Mouse (Mus musculus) right cerebral cortex, postnatal 14 days (tissue): Measurements from ENCODE around the gene Ptpre.
"Not testable (repeated sequence)": the region's sequence is repeated elsewhere in the genome, so short reads cannot be mapped to it uniquely, and the experiment has no call there.

Experiments
- DNase-seq: peaks from one replicate; pipeline ENCODE4 v3.0.0; 2022

The Ptpre gene

GRCm38 (mm10) chr7:135535908-135536307 lies 1.4 kb upstream of the Ptpre start:
- no peak for DNase-seq

- DNase-seq = peak; percentile 43
These were observed 864 bp downstream of the Ptpre start for GRCm38 (mm10) chr7:135537948-135538741.

GRCm38 (mm10) chr7:135539429-135539828 lies 2.1 kb downstream of the Ptpre start:
- no peak for DNase-seq

GRCm38 (mm10) chr7:135542235-135542634 lies 5.0 kb downstream of the Ptpre start:
- DNase-seq = no peak

GRCm38 (mm10) chr7:135543033-135543432 lies 5.8 kb downstream of the Ptpre start:
- no peak for DNase-seq

GRCm38 (mm10) chr7:135544321-135544720 lies 7.0 kb downstream of the Ptpre start:
- no peak for DNase-seq

GRCm38 (mm10) chr7:135545957-135546356 lies 8.7 kb downstream of the Ptpre start:
- DNase-seq = no peak

- no peak for DNase-seq
These were observed 9.2 kb downstream of the Ptpre start for GRCm38 (mm10) chr7:135546530-135546929.

GRCm38 (mm10) chr7:135548434-135548833 lies 11.2 kb downstream of the Ptpre start:
- DNase-seq = no peak

- DNase-seq = no peak
These were observed 14.3 kb downstream of the Ptpre start for GRCm38 (mm10) chr7:135551547-135551946.

- no peak for DNase-seq
These were observed 16.3 kb downstream of the Ptpre start for GRCm38 (mm10) chr7:135553550-135553949.

- no peak for DNase-seq
These were observed 19.6 kb downstream of the Ptpre start for GRCm38 (mm10) chr7:135556663-135557402.

- no peak for DNase-seq
These were observed 23.0 kb downstream of the Ptpre start for GRCm38 (mm10) chr7:135560280-135560679.

GRCm38 (mm10) chr7:135564022-135564421 lies 26.7 kb downstream of the Ptpre start:
- no peak for DNase-seq

- DNase-seq = peak; percentile 18
These were observed 28.7 kb downstream of the Ptpre start for GRCm38 (mm10) chr7:135566013-135566412.

GRCm38 (mm10) chr7:135567582-135567981 lies 30.3 kb downstream of the Ptpre start:
- DNase-seq = no peak

GRCm38 (mm10) chr7:135568550-135568949 lies 31.3 kb downstream of the Ptpre start:
- no peak for DNase-seq

- DNase-seq = no peak
These were observed 34.1 kb downstream of the Ptpre start for GRCm38 (mm10) chr7:135571392-135571791.

GRCm38 (mm10) chr7:135571951-135572559 lies 34.8 kb downstream of the Ptpre start:
- DNase-seq = no peak

- not testable (repeated sequence) for DNase-seq
These were observed 38.2 kb downstream of the Ptpre start for GRCm38 (mm10) chr7:135575319-135576069.

GRCm38 (mm10) chr7:135576329-135576728 lies 39.0 kb downstream of the Ptpre start:
- DNase-seq = no peak

GRCm38 (mm10) chr7:135578715-135579325 lies 41.5 kb downstream of the Ptpre start:
- DNase-seq = no peak
